Mouse (Mus musculus): Measurements from ENCODE around the gene Sema4d. TPM values are rescaled to one million over a fixed set of nuclear protein-coding genes. Genes with fewer than 3 reads are reported as not detected.

Gene Sema4d
- polyA plus RNA-seq, 1 experiment from 2014 or later = 4.1 TPM

- Histone ChIP-seq H3K27me3 (ENCODE audit: control insufficient read depth, insufficient read depth, low read depth, low read length) (no peaks in the 10 kb centered on the region), H3K9ac (ENCODE audit: low read depth, low read length) (no peak overlapping the region), H3K36me3 (ENCODE audit: control insufficient read depth, insufficient read depth) (no peaks in the 10 kb centered on the region), H3K9me3 (replicated peaks; ENCODE audit: control insufficient read depth, low read length) (no peaks in the 10 kb centered on the region), H3K4me2 (ENCODE audit: low read depth, low read length) (no peak overlapping the region), H3K4me3 (ENCODE audit: low read depth, low read length) (no peak overlapping the region), H3K27ac (ENCODE audit: low read length) (peak overlapping the region; percentile 42), H3K4me1 (ENCODE audit: control insufficient read depth, low read depth, low read length) (peaks cover 73% of the 10 kb centered on the region)
- whole genome bisulfite sequencing (ENCODE audit: insufficient replicate concordance) = 49% methylated on average over 10 of the region's 10 CpGs
- no peak for ATAC-seq (ENCODE audit: low read depth)
Measured at GRCm38 (mm10) chr13:51742551-51743052, 50.9 kb downstream of the Sema4d start.

GRCm38 (mm10) chr13:51740776-51741175 is 52.8 kb downstream of the Sema4d start:
- Histone ChIP-seq H3K36me3 (ENCODE audit: control insufficient read depth, insufficient read depth) (no peaks in the 10 kb centered on the region), H3K9ac (ENCODE audit: low read depth, low read length) (no peak overlapping the region), H3K9me3 (replicated peaks; ENCODE audit: control insufficient read depth, low read length) (no peaks in the 10 kb centered on the region), H3K27me3 (ENCODE audit: control insufficient read depth, insufficient read depth, low read depth, low read length) (no peaks in the 10 kb centered on the region), H3K4me1 (ENCODE audit: control insufficient read depth, low read depth, low read length) (peaks cover 75% of the 10 kb centered on the region), H3K27ac (ENCODE audit: low read length) (peak overlapping the region; percentile 3; the same call in 1 of the 2 replicates), H3K4me2 (ENCODE audit: low read depth, low read length) (no peak overlapping the region), H3K4me3 (ENCODE audit: low read depth, low read length) (no peak overlapping the region)
- WGBS (ENCODE audit: insufficient replicate concordance) = 65% methylated on average over 5 of the region's 5 CpGs
- ATAC-seq (ENCODE audit: low read depth) = no peak

- Histone ChIP-seq H3K4me1 (ENCODE audit: control insufficient read depth, low read depth, low read length) (peaks cover 66% of the 10 kb centered on the region), H3K4me2 (ENCODE audit: low read depth, low read length) (no peak overlapping the region), H3K27ac (ENCODE audit: low read length) (no peak overlapping the region), H3K9me3 (replicated peaks; ENCODE audit: control insufficient read depth, low read length) (no peaks in the 10 kb centered on the region), H3K4me3 (ENCODE audit: low read depth, low read length) (no peak overlapping the region), H3K36me3 (ENCODE audit: control insufficient read depth, insufficient read depth) (no peaks in the 10 kb centered on the region), H3K9ac (ENCODE audit: low read depth, low read length) (no peak overlapping the region), H3K27me3 (ENCODE audit: control insufficient read depth, insufficient read depth, low read depth, low read length) (no peaks in the 10 kb centered on the region)
- ATAC-seq (ENCODE audit: low read depth) = no peak
- WGBS (ENCODE audit: insufficient replicate concordance) = 50% methylated on average over 1 of the region's 1 CpGs
Measured at GRCm38 (mm10) chr13:51739713-51740112, 53.8 kb downstream of the Sema4d start.

GRCm38 (mm10) chr13:51738531-51739117 is 54.9 kb downstream of the Sema4d start:
- H3K9me3 ChIP-seq (replicated peaks; ENCODE audit: control insufficient read depth, low read length) = no peaks in the 10 kb centered on the region
- H3K9ac ChIP-seq (ENCODE audit: low read depth, low read length) = no peak overlapping the region
- no peak for ATAC-seq (ENCODE audit: low read depth)
- H3K27me3 ChIP-seq (ENCODE audit: control insufficient read depth, insufficient read depth, low read depth, low read length) = no peaks in the 10 kb centered on the region
- no peaks in the 10 kb centered on the region for H3K36me3 ChIP-seq (ENCODE audit: control insufficient read depth, insufficient read depth)
- 51% methylated on average over 11 of the region's 11 CpGs for WGBS (ENCODE audit: insufficient replicate concordance)
- peak overlapping the region; percentile 91 for H3K27ac ChIP-seq (ENCODE audit: low read length)
- H3K4me3 ChIP-seq (ENCODE audit: low read depth, low read length) = no peak overlapping the region
- H3K4me2 ChIP-seq (ENCODE audit: low read depth, low read length) = no peak overlapping the region
- H3K4me1 ChIP-seq (ENCODE audit: control insufficient read depth, low read depth, low read length) = peaks cover 64% of the 10 kb centered on the region

GRCm38 (mm10) chr13:51737949-51738513 is 55.5 kb downstream of the Sema4d start:
- H3K4me1 ChIP-seq (ENCODE audit: control insufficient read depth, low read depth, low read length) = peaks cover 63% of the 10 kb centered on the region
- 8% methylated on average over 6 of the region's 6 CpGs for WGBS (ENCODE audit: insufficient replicate concordance)
- peak; percentile 86 for ATAC-seq (ENCODE audit: low read depth)
- H3K27me3 ChIP-seq (ENCODE audit: control insufficient read depth, insufficient read depth, low read depth, low read length) = no peaks in the 10 kb centered on the region
- H3K27ac ChIP-seq (ENCODE audit: low read length) = peak overlapping the region; percentile 91
- H3K9me3 ChIP-seq (replicated peaks; ENCODE audit: control insufficient read depth, low read length) = no peaks in the 10 kb centered on the region
- no peaks in the 10 kb centered on the region for H3K36me3 ChIP-seq (ENCODE audit: control insufficient read depth, insufficient read depth)
- H3K9ac ChIP-seq (ENCODE audit: low read depth, low read length) = peak overlapping the region; percentile 61
- H3K4me2 ChIP-seq (ENCODE audit: low read depth, low read length) = peak overlapping the region; percentile 65
- peak overlapping the region; percentile 29 for H3K4me3 ChIP-seq (ENCODE audit: low read depth, low read length)

GRCm38 (mm10) chr13:51737033-51737948 is 56.3 kb downstream of the Sema4d start:
- Histone ChIP-seq H3K4me2 (ENCODE audit: low read depth, low read length) (peak overlapping the region; percentile 65), H3K9me3 (replicated peaks; ENCODE audit: control insufficient read depth, low read length) (no peaks in the 10 kb centered on the region), H3K4me3 (ENCODE audit: low read depth, low read length) (peak overlapping the region; percentile 29), H3K9ac (ENCODE audit: low read depth, low read length) (peak overlapping the region; percentile 61), H3K27me3 (ENCODE audit: control insufficient read depth, insufficient read depth, low read depth, low read length) (no peaks in the 10 kb centered on the region), H3K27ac (ENCODE audit: low read length) (peak overlapping the region; percentile 91), H3K4me1 (ENCODE audit: control insufficient read depth, low read depth, low read length) (peaks cover 56% of the 10 kb centered on the region), H3K36me3 (ENCODE audit: control insufficient read depth, insufficient read depth) (no peaks in the 10 kb centered on the region)
- no peak for ATAC-seq (ENCODE audit: low read depth)
- 14% methylated on average over 20 of the region's 20 CpGs for WGBS (ENCODE audit: insufficient replicate concordance)

- peak overlapping the region; percentile 91 for H3K27ac ChIP-seq (ENCODE audit: low read length)
- WGBS (ENCODE audit: insufficient replicate concordance) = 26% methylated on average over 13 of the region's 13 CpGs
- 0 out of 2 replicates have a peak overlapping the region, but pooled peaks have one; percentile 11 for H3K4me2 ChIP-seq (ENCODE audit: low read depth, low read length)
- no peak overlapping the region for H3K4me3 ChIP-seq (ENCODE audit: low read depth, low read length)
- peaks cover 45% of the 10 kb centered on the region for H3K4me1 ChIP-seq (ENCODE audit: control insufficient read depth, low read depth, low read length)
- H3K36me3 ChIP-seq (ENCODE audit: control insufficient read depth, insufficient read depth) = no peaks in the 10 kb centered on the region
- H3K27me3 ChIP-seq (ENCODE audit: control insufficient read depth, insufficient read depth, low read depth, low read length) = no peaks in the 10 kb centered on the region
- H3K9me3 ChIP-seq (replicated peaks; ENCODE audit: control insufficient read depth, low read length) = no peaks in the 10 kb centered on the region
- peak overlapping the region; percentile 35 for H3K9ac ChIP-seq (ENCODE audit: low read depth, low read length)
- no peak for ATAC-seq (ENCODE audit: low read depth)
Measured at GRCm38 (mm10) chr13:51736007-51736911, 57.3 kb downstream of the Sema4d start.

- no peaks in the 10 kb centered on the region for H3K9me3 ChIP-seq (replicated peaks; ENCODE audit: control insufficient read depth, low read length)
- ATAC-seq (ENCODE audit: low read depth) = no peak
- H3K27me3 ChIP-seq (ENCODE audit: control insufficient read depth, insufficient read depth, low read depth, low read length) = no peaks in the 10 kb centered on the region
- H3K4me1 ChIP-seq (ENCODE audit: control insufficient read depth, low read depth, low read length) = peaks cover 46% of the 10 kb centered on the region
- H3K4me3 ChIP-seq (ENCODE audit: low read depth, low read length) = no peak overlapping the region
- H3K9ac ChIP-seq (ENCODE audit: low read depth, low read length) = no peak overlapping the region
- 42% methylated on average over 4 of the region's 4 CpGs for WGBS (ENCODE audit: insufficient replicate concordance)
- H3K27ac ChIP-seq (ENCODE audit: low read length) = no peak overlapping the region
- H3K36me3 ChIP-seq (ENCODE audit: control insufficient read depth, insufficient read depth) = no peaks in the 10 kb centered on the region
- H3K4me2 ChIP-seq (ENCODE audit: low read depth, low read length) = no peak overlapping the region
Measured at GRCm38 (mm10) chr13:51734556-51734955, 59.0 kb downstream of the Sema4d start.

Measured in liver, embryonic 16.5 days (tissue).